In genomic region chr4:142838363-142838964, GRCm38 (mm10) we compare ENCODE assay signal across 13 mouse cellular contexts.
"Had no signal": no experiment of that assay in that cellular context is flagged by ENCODE, and none has a peak within 500 bp of the region (broad histone marks: within the 10 kb centered on the region; RNA-seq: fewer than 3 reads in every experiment).

No protein-coding gene starts in this region.

- H3K4me3 ChIP-seq: hindbrain, embryonic 12.5 days; limb, embryonic 10.5 days; liver, embryonic 13.5 days; megakaryocyte, embryonic 14.5 days; midbrain, embryonic 12.5 days had no signal

- H3K4me1 ChIP-seq: hindbrain, embryonic 12.5 days; megakaryocyte, embryonic 14.5 days; midbrain, embryonic 12.5 days had no signal

- H3K9ac ChIP-seq: hindbrain, embryonic 12.5 days; liver, embryonic 13.5 days; liver, postnatal 0 days; midbrain, embryonic 12.5 days had no signal

- DNase-seq: liver, embryonic 13.5 days; liver, postnatal 0 days; lung, postnatal 14 days; spleen, adult 18-20 months; thymus, adult 18-20 months; thymus, postnatal 14 days had no signal

- ATAC-seq: hindbrain, embryonic 16.5 days; inflammation-experienced regulatory T-cells, adult 6 months; liver, postnatal 0 days had no signal

- H3K9me3 ChIP-seq: hindbrain, embryonic 12.5 days; limb, embryonic 10.5 days had no signal

- H3K27me3 ChIP-seq: hindbrain, embryonic 12.5 days; liver, embryonic 13.5 days; megakaryocyte, embryonic 14.5 days; midbrain, embryonic 12.5 days had no signal

- H3K36me3 ChIP-seq: hindbrain, embryonic 12.5 days; limb, embryonic 10.5 days; liver, embryonic 13.5 days; midbrain, embryonic 12.5 days had no signal

- H3K27ac ChIP-seq: hindbrain, embryonic 12.5 days; limb, embryonic 10.5 days; liver, embryonic 13.5 days; macrophage; midbrain, embryonic 12.5 days had no signal

- H3K4me2 ChIP-seq: hindbrain, embryonic 12.5 days; liver, embryonic 13.5 days; midbrain, embryonic 12.5 days had no signal
